Mouse (Mus musculus): ENCODE measurements around the gene Ncstn. TPM values are rescaled to one million over a fixed set of nuclear protein-coding genes. Genes with fewer than 3 reads are reported as not detected.

Ncstn gene
- total RNA-seq, 2 experiments from 2014 or later, result 24.6 to 57.3 TPM

DNA sequence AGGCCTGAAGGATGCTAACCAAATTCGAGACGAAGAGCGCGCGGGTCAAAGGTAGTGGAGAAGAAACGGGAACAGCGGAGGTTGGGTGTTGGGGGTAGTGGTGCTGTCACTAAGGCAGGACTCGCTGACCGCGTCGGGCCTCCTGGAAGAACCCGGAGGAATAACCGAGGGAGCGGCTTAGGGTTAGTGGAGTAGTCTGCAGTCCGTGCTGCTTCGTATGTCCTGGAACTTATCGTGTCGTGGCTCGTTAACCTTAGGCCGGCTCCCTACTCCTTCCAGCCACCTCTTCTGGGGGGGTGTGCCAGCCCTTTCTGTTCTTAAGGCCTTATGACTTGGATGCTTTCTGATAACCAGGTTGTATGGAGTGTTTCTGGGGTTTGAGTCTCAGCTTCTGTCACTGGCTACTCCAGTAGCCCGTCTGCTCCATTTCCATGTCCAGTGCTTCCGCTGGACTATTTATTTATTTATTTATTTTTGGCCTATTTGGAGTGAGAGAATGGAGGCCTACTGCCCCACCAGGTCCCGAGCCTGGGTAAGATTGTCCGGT lies 377 bp upstream of the Ncstn start:
- peak; percentile 69 for ATAC-seq (replicated peaks; ENCODE audit: low FRiP score, low TSS enrichment, poor library complexity, severe bottlenecking)

DNA sequence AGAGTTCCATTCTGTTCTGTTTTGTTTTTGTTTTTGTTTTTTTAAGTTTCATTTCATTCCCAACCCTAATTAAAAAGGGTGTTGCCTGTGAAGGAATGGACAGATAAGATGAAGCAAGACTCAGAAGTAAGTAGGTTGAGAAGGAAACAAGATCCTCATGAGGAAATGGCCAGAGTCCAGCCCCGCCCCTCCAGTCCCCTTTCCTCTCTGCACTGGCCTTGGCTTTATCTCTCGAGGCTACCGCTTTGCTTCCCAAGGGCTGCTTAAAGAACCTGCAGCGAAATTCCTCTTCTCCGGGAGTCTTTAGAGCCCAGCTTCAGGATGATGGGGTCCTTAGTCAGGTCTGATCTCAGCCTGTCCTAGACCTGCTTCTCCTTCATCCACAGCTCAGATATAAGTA lies 4.6 kb downstream of the Ncstn start:
- ATAC-seq (replicated peaks; ENCODE audit: low FRiP score, low TSS enrichment, poor library complexity, severe bottlenecking), result no peak

DNA sequence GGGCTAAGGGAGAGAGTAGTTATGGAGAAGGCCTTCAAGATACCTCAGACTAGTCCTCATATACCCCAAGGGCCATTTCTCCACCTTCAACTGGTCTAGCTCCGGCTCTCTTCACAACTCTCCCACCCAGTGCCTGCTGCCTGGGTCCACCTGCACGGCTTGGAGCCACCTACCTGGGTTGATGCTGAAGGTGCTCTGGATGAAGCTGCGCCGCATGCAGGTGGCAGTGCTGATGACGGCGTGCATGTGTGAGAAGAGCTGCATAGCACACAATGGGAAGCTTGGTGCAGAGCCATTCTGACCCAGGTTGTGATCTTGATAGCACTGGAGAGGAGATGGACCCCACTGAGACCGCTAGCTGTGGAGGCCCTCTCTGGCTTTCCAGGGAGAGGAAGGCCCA lies 10.0 kb downstream of the Ncstn start:
- ATAC-seq (replicated peaks; ENCODE audit: low FRiP score, low TSS enrichment, poor library complexity, severe bottlenecking), result no peak

DNA sequence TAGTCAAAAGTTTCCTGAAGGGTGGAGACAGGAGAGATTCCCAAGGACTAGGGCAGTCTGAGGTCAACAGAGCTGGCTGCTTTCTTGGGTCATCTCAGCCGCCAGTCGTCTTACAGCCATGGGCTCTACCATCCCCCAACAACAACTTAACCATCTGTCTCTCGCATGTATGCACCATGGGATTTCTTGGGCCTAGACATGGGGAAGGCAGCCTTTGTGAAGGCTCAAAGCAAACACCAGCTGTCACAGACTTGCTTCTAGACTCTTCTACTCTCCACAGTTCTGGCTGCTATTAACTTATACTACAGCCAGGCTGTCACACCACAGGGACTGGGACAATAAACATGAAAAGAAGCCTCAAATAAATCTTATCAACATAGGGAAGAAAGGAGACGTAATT lies 11.0 kb downstream of the Ncstn start:
- ATAC-seq (replicated peaks; ENCODE audit: low FRiP score, low TSS enrichment, poor library complexity, severe bottlenecking), result no peak

DNA sequence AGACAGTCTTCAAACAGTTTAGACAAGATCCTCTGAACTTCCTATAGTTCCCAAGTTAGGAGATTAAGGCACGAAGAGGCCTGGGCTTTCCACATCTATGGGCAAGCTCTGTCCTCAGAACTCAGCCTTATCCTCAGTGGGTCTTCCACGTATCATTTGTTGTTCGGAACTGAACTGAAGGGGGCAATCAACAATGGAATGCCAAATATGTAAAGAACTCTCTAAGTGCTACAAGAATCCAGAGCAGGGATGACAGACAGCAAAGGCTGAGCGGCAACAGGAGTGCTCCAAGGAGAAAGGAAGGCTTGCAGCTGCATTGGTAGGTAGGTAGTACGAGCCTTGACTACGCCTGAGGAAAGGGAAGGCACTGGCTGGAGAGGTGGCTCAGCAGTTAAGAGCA lies 12.4 kb downstream of the Ncstn start:
- ATAC-seq (replicated peaks; ENCODE audit: low FRiP score, low TSS enrichment, poor library complexity, severe bottlenecking), result no peak

DNA sequence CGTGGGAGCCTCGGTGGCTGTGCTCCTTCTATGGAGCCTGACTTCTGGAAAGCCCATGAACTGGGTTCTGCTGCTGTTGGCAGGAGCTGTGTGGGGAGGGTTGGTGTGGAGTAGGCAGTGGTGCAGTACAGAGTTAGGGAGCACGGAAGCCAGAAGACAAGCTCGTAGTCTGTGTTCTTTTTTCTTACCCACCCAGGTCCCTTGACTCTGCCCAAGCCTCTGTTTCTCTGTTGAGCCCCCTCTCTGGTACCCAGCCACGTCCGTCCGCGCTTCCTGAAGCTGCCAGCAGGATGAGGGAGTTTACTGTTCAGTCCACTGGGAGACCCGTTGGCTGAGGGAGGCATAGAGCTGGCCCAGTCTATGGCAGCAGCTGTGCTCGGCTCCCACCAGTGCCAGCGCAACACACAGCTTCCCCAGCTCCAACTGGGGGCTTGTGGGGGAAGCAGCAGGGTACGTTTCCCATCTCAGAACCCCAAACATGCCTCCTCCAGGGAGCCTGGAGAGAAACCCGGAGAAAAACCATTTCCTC lies 17.9 kb downstream of the Ncstn start:
- ATAC-seq (replicated peaks; ENCODE audit: low FRiP score, low TSS enrichment, poor library complexity, severe bottlenecking), result no peak

DNA sequence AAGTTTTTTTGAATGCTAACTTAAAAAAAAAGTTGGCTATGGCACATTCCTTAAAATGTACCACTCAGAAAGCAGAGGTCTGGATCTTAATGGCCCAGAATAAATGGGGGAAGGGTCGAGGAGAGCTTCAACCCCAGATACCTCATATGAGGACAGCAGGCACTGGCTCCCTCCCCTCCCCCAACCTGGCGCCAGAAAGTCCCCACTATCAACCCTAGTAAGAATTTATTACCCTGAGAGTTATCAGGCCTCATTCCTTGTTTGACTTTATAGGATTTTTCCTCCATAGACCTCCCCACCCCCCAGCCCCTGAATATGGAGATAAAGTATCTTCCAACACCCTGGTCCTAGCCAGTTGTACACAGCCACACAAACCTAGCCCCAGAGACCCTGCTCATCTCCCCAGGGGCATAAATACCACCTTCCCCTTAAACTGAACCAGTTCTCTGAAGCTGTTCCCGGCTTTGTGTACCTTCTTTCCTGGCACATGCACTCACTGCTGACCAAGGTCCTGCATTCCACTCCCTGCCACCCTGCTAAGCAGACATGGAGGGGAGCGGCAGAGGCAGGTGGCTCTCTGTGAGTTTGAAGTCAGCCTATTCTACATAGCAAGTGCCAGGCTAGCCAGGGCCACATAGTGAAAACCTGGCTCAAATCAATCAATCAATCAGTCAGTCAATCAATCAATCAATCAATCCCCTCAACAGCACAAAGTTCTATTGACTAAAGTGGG lies 19.1 kb downstream of the Ncstn start:
- ATAC-seq (replicated peaks; ENCODE audit: low FRiP score, low TSS enrichment, poor library complexity, severe bottlenecking), result no peak

DNA sequence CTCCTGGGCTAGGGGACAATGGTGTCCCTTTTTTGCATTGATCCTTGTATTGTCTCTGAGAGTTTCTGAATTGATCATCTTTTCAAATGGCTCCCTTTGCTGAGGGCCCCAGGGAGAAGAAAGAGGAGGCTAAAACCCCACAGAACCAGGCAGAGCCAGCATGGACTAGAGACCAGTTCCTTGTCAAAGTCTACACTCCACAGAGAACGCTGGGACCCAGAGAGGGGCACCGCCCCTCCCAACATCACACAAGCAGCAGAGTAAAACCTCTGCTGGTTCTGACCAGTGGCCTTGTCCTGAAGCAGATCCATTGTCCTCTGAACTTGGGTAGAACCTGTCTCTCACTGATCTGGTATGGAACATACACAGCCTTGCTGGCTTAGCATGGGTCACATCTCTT lies 20.5 kb downstream of the Ncstn start:
- no peak for ATAC-seq (replicated peaks; ENCODE audit: low FRiP score, low TSS enrichment, poor library complexity, severe bottlenecking)

DNA sequence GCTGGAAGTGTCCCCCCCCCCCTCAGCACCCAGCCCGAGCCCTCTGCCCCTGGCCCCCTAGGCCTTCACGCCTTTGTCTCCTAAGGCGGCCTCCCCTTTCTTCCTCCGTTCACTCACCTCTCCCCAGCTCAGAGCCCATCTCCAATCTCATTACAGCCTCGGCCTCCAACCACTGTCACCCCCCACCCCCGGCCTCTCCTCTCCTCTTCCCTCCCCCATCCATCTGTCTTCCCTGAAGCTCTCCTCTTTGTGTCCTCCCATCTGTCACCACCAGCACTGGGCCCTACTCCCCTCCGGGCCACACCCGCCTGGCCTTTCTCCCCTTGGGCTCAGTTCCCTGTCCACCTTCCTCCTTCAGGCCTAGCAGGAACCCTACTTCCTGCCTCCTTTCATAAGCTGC lies 21.4 kb downstream of the Ncstn start:
- ATAC-seq (replicated peaks; ENCODE audit: low FRiP score, low TSS enrichment, poor library complexity, severe bottlenecking), result no peak

DNA sequence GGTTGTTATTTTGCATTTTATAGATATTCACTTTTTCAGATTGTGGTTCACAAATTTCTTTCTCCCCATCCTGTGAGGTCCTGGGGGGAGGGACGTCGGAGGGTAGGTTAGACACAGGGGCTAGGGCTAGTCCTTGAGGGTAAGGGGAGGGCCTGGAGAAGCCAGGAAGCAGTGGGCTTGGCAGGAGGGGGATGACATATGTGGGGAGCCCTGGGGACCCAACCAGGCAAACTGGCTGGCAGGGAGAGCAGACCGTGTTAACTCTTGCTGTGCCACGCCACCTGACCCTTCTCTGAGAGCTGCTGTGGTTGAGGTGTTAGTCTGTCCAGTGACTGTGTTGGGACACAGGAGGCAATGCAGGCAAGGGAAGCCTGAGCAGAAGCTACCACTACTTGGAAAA lies 21.9 kb downstream of the Ncstn start:
- no peak for ATAC-seq (replicated peaks; ENCODE audit: low FRiP score, low TSS enrichment, poor library complexity, severe bottlenecking)

DNA sequence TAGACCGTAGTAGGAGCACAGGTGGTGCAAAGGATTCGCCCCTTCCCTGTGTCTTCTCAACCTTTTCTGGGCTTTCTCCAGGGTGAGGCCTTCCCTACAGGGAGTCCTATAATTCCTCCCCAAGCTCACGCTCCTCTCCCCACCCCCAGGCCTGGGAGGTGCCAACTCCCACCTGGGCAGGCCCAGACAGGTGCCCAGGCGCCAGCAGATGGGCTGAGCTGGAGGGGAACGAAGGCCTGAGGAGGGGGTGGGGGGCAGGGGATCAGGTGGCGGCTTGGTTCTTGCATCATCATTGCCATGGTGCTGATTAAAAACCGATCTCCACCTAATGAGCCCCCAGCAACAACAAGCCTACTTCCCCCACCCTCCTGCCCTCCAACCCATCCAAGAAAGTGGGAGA lies 23.7 kb downstream of the Ncstn start:
- no peak for ATAC-seq (replicated peaks; ENCODE audit: low FRiP score, low TSS enrichment, poor library complexity, severe bottlenecking)

DNA sequence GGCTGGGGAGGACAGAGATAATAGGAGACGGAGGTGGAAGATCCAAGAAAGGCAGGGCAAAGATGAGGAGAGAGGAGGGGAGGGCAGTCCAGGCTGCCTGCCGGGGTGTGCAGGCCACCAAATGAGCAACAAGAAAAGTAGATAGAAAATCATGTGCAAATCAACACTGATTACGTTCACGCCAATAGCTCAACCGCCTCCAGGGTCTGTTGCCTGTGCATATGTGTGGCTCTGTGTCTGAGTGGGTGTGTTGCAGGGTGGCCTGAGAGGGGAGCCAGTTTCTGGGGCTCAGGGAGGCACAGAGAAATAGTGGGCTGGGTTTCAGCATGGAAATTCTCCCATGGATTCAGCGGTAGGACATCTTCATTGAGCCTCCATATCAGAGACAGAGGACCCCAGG lies 24.3 kb downstream of the Ncstn start:
- no peak for ATAC-seq (replicated peaks; ENCODE audit: low FRiP score, low TSS enrichment, poor library complexity, severe bottlenecking)

DNA sequence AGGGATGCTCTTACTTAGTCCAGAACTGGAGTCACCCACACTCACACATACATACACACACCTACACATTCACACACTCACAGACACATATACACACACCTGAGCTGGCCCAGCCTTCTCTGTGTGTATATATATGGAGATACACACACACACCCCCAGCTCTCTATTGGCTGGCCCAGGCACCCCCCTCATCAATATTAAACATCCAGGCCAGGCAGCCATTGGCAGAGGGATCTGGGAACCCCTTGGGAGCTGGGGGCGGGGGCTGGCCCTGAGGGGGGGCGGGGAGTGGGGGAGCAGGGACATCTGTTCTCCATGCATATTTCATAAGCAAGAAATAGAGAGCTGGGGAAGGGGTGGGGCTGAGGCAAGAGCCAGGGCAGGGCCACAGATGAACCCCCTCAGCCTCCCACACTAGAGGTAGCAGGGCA lies 25.1 kb downstream of the Ncstn start, which contains the start of gene Nhlh1:
TSS of gene Nhlh1 (minus strand) at position 83 of the 431 bp plus-strand sequence.
- no peak for ATAC-seq (replicated peaks; ENCODE audit: low FRiP score, low TSS enrichment, poor library complexity, severe bottlenecking)

DNA sequence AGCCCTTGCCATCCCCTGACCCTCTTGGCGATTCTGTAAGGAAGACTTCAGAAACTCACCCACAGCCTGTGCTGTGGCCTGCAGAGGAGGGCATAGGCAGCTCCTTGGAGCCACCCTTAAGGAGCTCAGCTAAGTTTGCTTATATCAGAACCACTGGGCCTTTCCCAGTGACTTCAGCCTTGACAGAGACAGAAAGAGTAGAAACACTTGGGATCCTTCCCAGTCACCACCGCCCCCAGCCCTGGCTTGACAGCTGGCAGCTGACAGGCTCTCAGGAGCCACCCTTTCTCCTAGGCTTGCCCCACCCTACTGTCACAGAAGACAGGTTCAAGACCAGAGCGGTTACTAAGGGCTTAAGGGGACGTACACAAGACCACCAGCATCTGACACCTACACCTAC lies 26.3 kb downstream of the Ncstn start:
- ATAC-seq (replicated peaks; ENCODE audit: low FRiP score, low TSS enrichment, poor library complexity, severe bottlenecking), result no peak

DNA sequence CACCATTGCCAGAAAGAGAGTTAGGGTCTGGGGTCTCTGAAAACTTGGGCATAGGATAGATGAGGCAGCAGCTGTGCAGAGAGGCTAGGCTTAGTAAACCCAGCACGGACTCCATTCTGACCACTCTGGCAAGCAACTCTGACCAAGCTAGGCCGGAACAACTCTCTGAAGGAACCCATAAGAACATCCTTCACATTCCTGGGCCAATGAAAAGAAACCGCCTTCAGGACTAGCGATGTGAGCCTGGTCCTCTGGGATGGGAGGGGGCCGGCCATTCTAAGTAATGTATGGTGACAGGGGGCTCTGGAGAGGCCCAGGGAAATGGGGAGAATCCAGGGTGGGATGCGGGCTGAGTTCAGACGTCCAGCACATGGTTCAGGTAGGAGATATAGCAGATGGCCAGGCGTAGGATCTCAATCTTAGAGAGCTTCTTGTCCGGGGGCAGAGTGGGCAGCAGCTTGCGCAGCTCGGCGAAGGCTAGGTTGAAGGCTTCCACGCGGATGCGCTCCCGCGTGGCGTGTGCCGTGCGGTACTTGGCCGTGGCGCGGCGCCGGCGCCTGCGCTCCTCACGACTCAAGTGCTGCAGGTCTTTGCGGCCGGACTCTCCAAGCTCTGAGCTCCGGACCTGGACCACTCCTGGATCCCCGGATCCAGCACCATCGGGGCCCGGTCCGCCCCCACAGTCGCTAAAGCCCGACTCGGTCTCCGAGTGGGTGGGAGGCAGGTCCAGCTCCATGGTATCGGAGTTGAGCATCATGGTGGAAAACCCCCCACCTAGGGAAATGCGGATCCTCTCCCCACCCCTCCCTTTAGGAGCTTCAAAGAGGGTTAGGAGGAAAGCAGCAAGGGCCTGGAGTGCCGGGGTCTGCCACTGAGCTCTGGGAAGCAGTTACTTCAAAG lies 28.8 kb downstream of the Ncstn start:
- no peak; the same call in 1 of the 2 replicates for ATAC-seq (replicated peaks; ENCODE audit: low FRiP score, low TSS enrichment, poor library complexity, severe bottlenecking)

DNA sequence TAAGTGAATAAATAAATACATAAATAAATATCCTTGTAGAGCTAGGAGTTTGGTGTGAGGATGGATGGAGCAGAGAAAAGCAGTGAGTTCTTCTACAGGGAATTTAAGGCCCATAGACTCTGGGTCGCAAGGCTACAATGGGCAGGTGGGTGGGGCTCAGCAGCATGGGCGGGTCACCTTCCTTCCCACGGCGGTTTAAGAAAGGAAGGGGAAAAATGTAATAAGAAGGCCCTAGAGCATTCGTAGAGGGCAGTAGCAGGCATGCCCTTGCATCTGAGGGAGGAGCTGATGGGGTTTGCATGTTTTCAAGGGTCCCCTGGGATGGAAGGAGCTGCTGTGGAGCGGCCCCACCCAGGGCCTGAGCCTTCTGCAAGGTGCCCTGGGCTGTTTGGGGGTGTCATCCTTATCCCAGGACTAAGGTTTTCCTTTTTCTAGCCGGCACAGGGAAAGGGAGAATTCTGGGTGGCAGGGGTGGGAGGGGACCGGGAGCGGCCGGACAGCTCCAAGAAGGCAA lies 29.8 kb downstream of the Ncstn start:
- no peak for ATAC-seq (replicated peaks; ENCODE audit: low FRiP score, low TSS enrichment, poor library complexity, severe bottlenecking)

DNA sequence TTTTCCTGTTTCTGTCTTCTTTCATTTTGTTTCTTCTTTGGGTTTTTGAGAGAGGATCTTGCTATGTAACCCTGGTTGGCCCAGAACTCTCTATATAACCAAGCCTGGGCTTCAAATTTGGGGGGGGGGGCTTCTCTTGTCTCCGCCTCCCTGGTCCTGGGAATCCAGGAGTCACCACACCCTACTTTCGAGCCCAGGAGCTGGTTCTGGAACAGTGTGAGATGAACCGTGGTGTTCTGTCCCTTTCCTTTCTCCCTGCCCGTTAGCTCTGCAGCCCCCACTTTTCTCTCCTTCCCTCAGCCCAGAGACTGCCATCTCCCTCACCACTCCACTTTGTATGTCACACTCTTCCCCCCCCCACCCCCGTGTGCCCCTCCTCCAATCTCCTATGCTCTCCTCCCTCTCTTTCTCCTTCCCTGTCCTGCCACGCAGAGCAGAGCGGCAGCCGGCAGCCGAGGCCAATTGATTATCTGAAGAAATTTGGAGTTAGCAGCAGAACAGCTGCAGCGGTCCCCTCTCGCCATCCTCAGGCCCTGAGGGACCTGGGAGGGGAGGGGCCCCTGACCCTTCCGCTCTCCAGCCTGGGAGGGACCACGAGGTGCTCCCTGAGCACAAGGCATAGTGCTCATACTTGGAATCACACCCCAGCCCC lies 33.3 kb downstream of the Ncstn start:
- ATAC-seq (replicated peaks; ENCODE audit: low FRiP score, low TSS enrichment, poor library complexity, severe bottlenecking), result no peak

DNA sequence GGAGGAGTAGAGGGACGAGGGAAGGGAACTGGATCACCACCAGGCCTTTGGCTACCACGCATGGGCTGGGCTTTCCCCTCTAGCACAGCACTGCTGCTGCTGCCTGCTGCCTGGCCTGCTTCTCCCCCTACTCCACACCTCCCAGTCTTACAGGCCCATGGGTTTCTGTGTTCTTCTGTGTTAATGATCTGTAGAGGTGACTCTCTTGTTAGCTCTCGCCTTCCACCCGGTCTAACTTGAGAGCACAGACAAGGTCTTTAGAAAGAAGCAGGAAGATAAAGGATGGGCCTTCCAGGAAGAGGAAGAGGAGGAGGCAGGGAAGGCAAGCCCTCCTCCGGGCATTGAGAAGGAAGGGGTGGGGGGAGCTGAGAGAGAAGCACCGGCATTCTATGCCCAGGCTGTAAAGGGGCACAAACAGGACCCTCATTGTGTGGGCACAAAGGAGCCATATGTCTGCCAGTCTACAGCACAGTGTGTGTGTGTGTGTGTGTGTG lies 34.3 kb downstream of the Ncstn start:
- no peak for ATAC-seq (replicated peaks; ENCODE audit: low FRiP score, low TSS enrichment, poor library complexity, severe bottlenecking)

DNA sequence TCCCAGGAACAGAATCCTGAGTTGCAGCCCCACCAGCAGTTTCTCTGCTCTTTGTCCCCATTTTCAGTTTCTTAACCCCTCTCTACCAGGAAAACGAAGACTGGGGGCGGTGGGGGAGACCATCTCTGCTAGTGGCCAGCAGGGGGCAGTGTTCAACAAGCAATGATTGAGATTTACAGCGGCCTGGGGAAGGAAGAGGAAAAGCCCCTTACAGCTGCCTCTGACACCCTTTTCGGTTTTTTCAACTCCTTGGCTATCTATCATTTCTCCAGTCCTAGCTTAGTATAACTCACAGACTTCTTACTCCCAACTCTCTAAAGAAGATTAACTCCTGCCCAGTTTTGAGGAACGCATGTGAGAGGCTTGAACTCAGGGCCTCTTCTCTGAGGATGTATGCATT lies 35.7 kb downstream of the Ncstn start:
- peak; percentile 77 for ATAC-seq (replicated peaks; ENCODE audit: low FRiP score, low TSS enrichment, poor library complexity, severe bottlenecking)

Data from megakaryocyte-erythroid progenitor cell, adult 5-6 weeks (primary cell).